Mouse (Mus musculus) liver, embryonic 14.5 days (tissue): ENCODE measurements around the gene Gpsm3. TPM values are rescaled to one million over a fixed set of nuclear protein-coding genes. Genes with fewer than 3 reads are reported as not detected.

Source experiments
- ATAC-seq: fragments of 200-750 bp; cut with Nextera tagmentation; 2 replicates; pipeline ENCODE4 v1.8.0; 2017; ENCODE audit warnings: moderate number of reproducible peaks, mild to moderate bottlenecking, moderate library complexity; ENCODE audit not compliant: insufficient read depth
- DNase-seq, 3 experiments: peaks; one replicate each; pipeline ENCODE4 v3.0.0-alpha.2; 2012 to 2013; ENCODE audit warnings: low read depth in 3 of 3, low spot score in 3 of 3
- H3K27ac ChIP-seq: fragments of 300-500 bp; sonication (generic); 2 replicates; pipeline ENCODE4 v1.5.1; 2014; ENCODE audit warnings: moderate library complexity, mild to moderate bottlenecking, control low read depth, inconsistent platforms
- H3K27me3 ChIP-seq: fragments of 300-500 bp; sonication (generic); 2 replicates; pipeline ENCODE4 v1.6.1; 2014; ENCODE audit warnings: mild to moderate bottlenecking, low read length, moderate library complexity; ENCODE audit not compliant: control insufficient read depth, insufficient read depth
- H3K36me3 ChIP-seq: fragments of 300-500 bp; sonication (generic); replicated peaks from 2 replicates; pipeline ENCODE4 v1.6.1; 2014; ENCODE audit warnings: low read depth; ENCODE audit not compliant: control insufficient read depth, insufficient read depth
- H3K4me1 ChIP-seq, 2 experiments: fragments of 200-500 bp in 1 of 2; fragments of 300-500 bp in 1 of 2; sonication (generic) in 1 of 2; replicated peaks; 2 replicates each; pipeline ENCODE4 v1.6.1; 2012 to 2014; ENCODE audit warnings: antibody characterized with exemption in 1 of 2, inconsistent platforms in 1 of 2, low read length in 1 of 2; ENCODE audit not compliant: control insufficient read depth in 2 of 2, insufficient read depth in 2 of 2
- H3K4me2 ChIP-seq: fragments of 300-500 bp; sonication (generic); 2 replicates; pipeline ENCODE4 v1.6.1; 2014; ENCODE audit warnings: low read depth, mild to moderate bottlenecking, control low read depth, moderate library complexity
- H3K4me3 ChIP-seq, 2 experiments: fragments of 200-500 bp in 1 of 2; fragments of 300-500 bp in 1 of 2; sonication (generic) in 1 of 2; 2 replicates each; pipeline ENCODE4 v1.5.1; 2012 to 2014; ENCODE audit warnings: low read depth in 2 of 2, low read length in 2 of 2, mild to moderate bottlenecking in 2 of 2, control low read depth in 1 of 2, inconsistent platforms in 1 of 2, moderate library complexity in 1 of 2; ENCODE audit not compliant: insufficient read depth in 1 of 2
- H3K9ac ChIP-seq: fragments of 300-500 bp; sonication (generic); replicated peaks from 2 replicates; pipeline ENCODE4 v1.6.1; 2014; ENCODE audit warnings: mild to moderate bottlenecking, control low read depth, moderate library complexity
- H3K9me3 ChIP-seq: fragments of 300-500 bp; sonication (generic); 2 replicates; pipeline ENCODE4 v1.6.1; 2016; ENCODE audit warnings: low read length, mixed read lengths; ENCODE audit not compliant: control insufficient read depth
- CTCF ChIP-seq: IDR thresholded peaks from 2 replicates; pipeline ENCODE4 v1.5.1; 2016; ENCODE audit warnings: antibody characterized with exemption, low read depth, control low read depth
- EP300 ChIP-seq: IDR thresholded peaks from 2 replicates; pipeline ENCODE4 v1.6.1; 2016; ENCODE audit warnings: antibody characterized with exemption, low read depth
- WGBS: fragments of 180-500 bp; shearing (Covaris S2); extraction: QIAGEN DNeasy Blood & Tissue Kit; methylation state at CpG from one replicate; pipeline ENCODE4 v1.1.7; 2014; ENCODE audit not compliant: insufficient replicate concordance; 5-methylcytosine and 5-hydroxymethylcytosine counted together
- polyA plus RNA-seq, 2 experiments: library from polyadenylated mRNA; depleted of rRNA in 1 of 2; stranded (reverse) in 1 of 2; unstranded in 1 of 2; fragments of >200 nt; fragmentation: Nextera tagmentation in 1 of 2; extraction: Ambion mirVana in 1 of 2; gene quantifications; 2 replicates each; pipeline versions ENCODE4 v1.2.1 to v1.2.3; 2012 to 2014

Gpsm3 gene
- polyA plus RNA-seq, 2 experiments = 4.2 to 9.8 TPM

GRCm38 (mm10) chr17:34549843-34550242 lies 39.8 kb upstream of the Gpsm3 start:
- ATAC-seq = no peak
- Histone ChIP-seq H3K4me3 (no peak overlapping the region), H3K27ac (no peak overlapping the region), H3K36me3 (no peaks in the 10 kb centered on the region), H3K4me2 (no peak overlapping the region), H3K4me1 (no peaks in the 10 kb centered on the region), H3K27me3 (no peaks in the 10 kb centered on the region), H3K9me3 (no peaks in the 10 kb centered on the region), H3K9ac (no peak overlapping the region)
- 31% methylated on average over 2 of the region's 2 CpGs for WGBS
- no peak for DNase-seq
- TF ChIP-seq EP300 (no peak), CTCF (no peak)

- no peak overlapping the region for H3K4me2 ChIP-seq
- 16% methylated on average over 5 of the region's 5 CpGs for WGBS
- H3K4me3 ChIP-seq = no peak overlapping the region
- DNase-seq = peak; percentile 49 to 55 (median 50)
- peak; percentile 95 for TF ChIP-seq CTCF
- TF ChIP-seq EP300 = no peak
- H3K9me3 ChIP-seq = no peaks in the 10 kb centered on the region
- H3K27me3 ChIP-seq = no peaks in the 10 kb centered on the region
- H3K36me3 ChIP-seq = no peaks in the 10 kb centered on the region
- no peak for ATAC-seq
- peaks cover 0 to 2% of the 10 kb centered on the region in 2 experiments; a peak in 2 of 4 replicates for H3K4me1 ChIP-seq
- H3K27ac ChIP-seq = no peak overlapping the region
- no peak overlapping the region for H3K9ac ChIP-seq
Observed at GRCm38 (mm10) chr17:34555483-34555882, 34.1 kb upstream of the Gpsm3 start.

GRCm38 (mm10) chr17:34556406-34556805 lies 33.2 kb upstream of the Gpsm3 start:
- TF ChIP-seq EP300 (no peak), CTCF (no peak)
- Histone ChIP-seq H3K4me3 (no peak overlapping the region), H3K4me2 (no peak overlapping the region), H3K36me3 (no peaks in the 10 kb centered on the region), H3K27me3 (no peaks in the 10 kb centered on the region), H3K27ac (no peak overlapping the region), H3K9ac (no peak overlapping the region), H3K9me3 (no peaks in the 10 kb centered on the region), H3K4me1 (peaks cover 3% of the 10 kb centered on the region in 2 experiments; a peak in 3 of 4 replicates)
- ATAC-seq (no peak), DNase-seq (no peak)
- 54% methylated on average over 8 of the region's 8 CpGs for WGBS

- H3K27ac ChIP-seq = no peak overlapping the region
- ATAC-seq = no peak
- H3K9me3 ChIP-seq = no peaks in the 10 kb centered on the region
- H3K9ac ChIP-seq = no peak overlapping the region
- no peaks in the 10 kb centered on the region for H3K27me3 ChIP-seq
- 54% methylated on average over 11 of the region's 11 CpGs for WGBS
- no peak for DNase-seq
- no peak overlapping the region for H3K4me3 ChIP-seq
- TF ChIP-seq CTCF = no peak
- TF ChIP-seq EP300 = no peak
- H3K4me2 ChIP-seq = no peak overlapping the region
- H3K4me1 ChIP-seq = peaks cover 3 to 4% of the 10 kb centered on the region in 2 experiments; a peak in 3 of 4 replicates
- no peaks in the 10 kb centered on the region for H3K36me3 ChIP-seq
Observed at GRCm38 (mm10) chr17:34557411-34557810, 32.2 kb upstream of the Gpsm3 start.

GRCm38 (mm10) chr17:34559116-34559515 lies 30.5 kb upstream of the Gpsm3 start:
- Histone ChIP-seq H3K9me3 (no peaks in the 10 kb centered on the region), H3K27me3 (no peaks in the 10 kb centered on the region), H3K9ac (no peak overlapping the region), H3K4me2 (no peak overlapping the region), H3K27ac (no peak overlapping the region), H3K4me3 (no peak overlapping the region), H3K36me3 (no peaks in the 10 kb centered on the region), H3K4me1 (peaks cover 3 to 4% of the 10 kb centered on the region in 2 experiments; a peak in 3 of 4 replicates)
- ATAC-seq (no peak), DNase-seq (no peak)
- WGBS = 71% methylated on average over 7 of the region's 7 CpGs
- TF ChIP-seq CTCF = no peak
- no peak for TF ChIP-seq EP300
